Mouse (Mus musculus) olfactory bulb, adult 2 months (tissue): ENCODE measurements at regions not wholly inside any gene's neighbourhood (a gene's known extent, or its start where the extent isn't known, plus 50 kb on each side); places are given as distances from the start of the nearest gene placed in this dataset.

Experiments used
- CTCF ChIP-seq: fragments of 200-500 bp; IDR thresholded peaks from 2 replicates; pipeline ENCODE4 v1.5.1; 2012; ENCODE audit warnings: low read depth, mild to moderate bottlenecking, low read length, moderate library complexity; ENCODE audit not compliant: insufficient read depth
- POLR2A ChIP-seq: fragments of 200-500 bp; IDR thresholded peaks from 2 replicates; pipeline ENCODE4 v1.6.1; 2012; ENCODE audit warnings: mild to moderate bottlenecking, low read depth, low read length, moderate library complexity; ENCODE audit not compliant: insufficient read depth

DNA sequence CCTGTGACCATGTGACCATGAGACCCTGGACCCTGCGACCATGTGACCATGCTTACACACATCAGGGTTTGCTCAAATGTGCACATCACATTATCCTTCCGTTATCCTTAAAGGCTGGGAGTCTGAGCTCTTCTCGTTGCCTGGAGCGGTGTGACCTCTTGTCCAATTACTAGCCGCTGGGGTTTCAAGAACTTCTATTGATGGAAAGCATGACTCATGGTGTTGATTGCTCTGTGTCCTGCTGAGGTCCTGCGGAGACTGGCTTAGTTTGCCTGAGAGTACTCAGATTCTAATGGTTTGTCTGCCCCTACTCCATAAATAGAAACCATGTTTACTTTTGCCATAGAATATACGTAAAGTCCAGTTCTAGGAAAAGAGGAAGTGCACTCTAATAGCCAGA lies 197.5 kb upstream of the Pik3r1 start:
- TF ChIP-seq CTCF (no peak), POLR2A (no peak)
